ENCODE assay signal across 9 mouse cellular contexts in genomic region chr4:115647580-115647979, GRCm38 (mm10). TPM values are rescaled to one million over a fixed set of nuclear protein-coding genes. Genes with fewer than 3 reads are reported as not detected.
DNase-seq lines count a peak whose midpoint lies in the region; ATAC-seq and TF ChIP-seq lines count a peak whose summit lies in the region.
"Had no signal": no experiment of that assay in that cellular context is flagged by ENCODE, and none has a peak within 500 bp of the region (broad histone marks: within the 10 kb centered on the region; RNA-seq: fewer than 3 reads in every experiment).

Cyp4b1 (minus strand) TSS chr4:115647723.

- DNase-seq in adrenal gland, adult (ENCODE audit: inconsistent age in 2 of 2, low spot score in 1 of 2): peak; percentile 59 to 83
- peak; percentile 7 for DNase-seq in brain, embryonic 14.5 days (ENCODE audit: low read depth)
- DNase-seq in lung, postnatal 4 days: peak; percentile 84 to 89
- DNase-seq in midbrain, embryonic 14.5 days: no peak
- DNase-seq in layer of hippocampus, adult 11-12 months (ENCODE audit: low spot score): no peak
- no peak for DNase-seq in thymus, adult 2 months

- peak; percentile 78 for ATAC-seq in intestine, embryonic 16.5 days
- ATAC-seq in midbrain, embryonic 14.5 days (ENCODE audit: low FRiP score, low TSS enrichment): no peak

- no peaks in the 10 kb centered on the region for H3K27me3 ChIP-seq in intestine, embryonic 16.5 days (replicated peaks; ENCODE audit: control insufficient read depth, insufficient read depth, low read length)
- H3K27me3 ChIP-seq in midbrain, embryonic 14.5 days (ENCODE audit: control insufficient read depth, insufficient read depth, low read length): no peaks in the 10 kb centered on the region
- no peaks in the 10 kb centered on the region for H3K27me3 ChIP-seq in thymus, adult 2 months (ENCODE audit: control insufficient read depth, insufficient read depth, low read length)
- H3K27me3 ChIP-seq: limb, embryonic 15.5 days had no signal

- H3K4me1 ChIP-seq in intestine, embryonic 16.5 days (ENCODE audit: control insufficient read depth, insufficient read depth, low read length): no peaks in the 10 kb centered on the region
- no peaks in the 10 kb centered on the region for H3K4me1 ChIP-seq in midbrain, embryonic 14.5 days (ENCODE audit: control insufficient read depth, insufficient read depth, low read length)
- H3K4me1 ChIP-seq in thymus, adult 2 months (replicated peaks; ENCODE audit: control insufficient read depth, insufficient read depth, low read length): no peaks in the 10 kb centered on the region
- H3K4me1 ChIP-seq: limb, embryonic 15.5 days had no signal

- no peaks in the 10 kb centered on the region for H3K36me3 ChIP-seq in intestine, embryonic 16.5 days (ENCODE audit: control insufficient read depth, insufficient read depth, low read length)
- H3K36me3 ChIP-seq in midbrain, embryonic 14.5 days (ENCODE audit: control insufficient read depth, insufficient read depth, low read length): no peaks in the 10 kb centered on the region
- H3K36me3 ChIP-seq in thymus, adult 2 months (ENCODE audit: control insufficient read depth, insufficient read depth, low read length): no peaks in the 10 kb centered on the region
- H3K36me3 ChIP-seq: limb, embryonic 15.5 days had no signal

- H3K4me2 ChIP-seq in intestine, embryonic 16.5 days (ENCODE audit: low read depth, low read length): no peak within 1 kb of the TSS
- H3K4me2 ChIP-seq in midbrain, embryonic 14.5 days (ENCODE audit: low read length): no peak within 1 kb of the TSS
- H3K4me2 ChIP-seq: limb, embryonic 15.5 days had no signal

- WGBS in intestine, embryonic 16.5 days: 72% methylated on average over 9 of the region's 9 CpGs
- WGBS in midbrain, embryonic 14.5 days: 89% methylated on average over 9 of the region's 9 CpGs
- 81% methylated on average over 9 of the region's 9 CpGs for WGBS in thymus, adult 2 months

- H3K4me3 ChIP-seq in intestine, embryonic 16.5 days (ENCODE audit: low read length): no peak within 1 kb of the TSS
- no peak within 1 kb of the TSS for H3K4me3 ChIP-seq in midbrain, embryonic 14.5 days (replicated peaks; ENCODE audit: low read depth, low read length)
- no peak within 1 kb of the TSS for H3K4me3 ChIP-seq in thymus, adult 2 months (ENCODE audit: control insufficient read depth, insufficient read depth, low read length)
- H3K4me3 ChIP-seq: erythroblast, embryonic 14.5 days; limb, embryonic 15.5 days had no signal

- H3K9ac ChIP-seq in intestine, embryonic 16.5 days (ENCODE audit: low read depth, low read length): no peak within 1 kb of the TSS
- H3K9ac ChIP-seq in midbrain, embryonic 14.5 days (replicated peaks; ENCODE audit: low read length): no peak within 1 kb of the TSS
- H3K9ac ChIP-seq: limb, embryonic 15.5 days had no signal

- TF ChIP-seq CTCF in brain, embryonic 14.5 days (IDR thresholded peaks at IDR 0.05; ENCODE audit: borderline replicate concordance, extremely low read depth, insufficient read depth, insufficient read length): no peak
- TF ChIP-seq CTCF in thymus, adult 2 months (IDR thresholded peaks at IDR 0.05; ENCODE audit: borderline replicate concordance, control insufficient read depth, extremely low read depth, insufficient read depth, low read length, poor library complexity): no peak

- H3K9me3 ChIP-seq in intestine, embryonic 16.5 days (ENCODE audit: control insufficient read depth, low read length): no peaks in the 10 kb centered on the region
- no peaks in the 10 kb centered on the region for H3K9me3 ChIP-seq in midbrain, embryonic 14.5 days (ENCODE audit: control insufficient read depth, low read length)
- H3K9me3 ChIP-seq: limb, embryonic 15.5 days had no signal

- H3K27ac ChIP-seq in intestine, embryonic 16.5 days (ENCODE audit: low read length): no peak within 1 kb of the TSS
- H3K27ac ChIP-seq in midbrain, embryonic 14.5 days (replicated peaks; ENCODE audit: low read depth, low read length): no peak within 1 kb of the TSS
- no peak within 1 kb of the TSS for H3K27ac ChIP-seq in thymus, adult 2 months (ENCODE audit: control insufficient read depth, insufficient read depth, low read length)
- H3K27ac ChIP-seq: limb, embryonic 15.5 days had no signal

- TF ChIP-seq POLR2A in brain, embryonic 14.5 days (IDR thresholded peaks at IDR 0.05; ENCODE audit: borderline replicate concordance, extremely low read depth, insufficient read depth, insufficient read length, poor library complexity, severe bottlenecking): no peak
- no peak for TF ChIP-seq POLR2A in thymus, adult 2 months (IDR thresholded peaks at IDR 0.05; ENCODE audit: control insufficient read depth, extremely low read depth, insufficient read depth, low read length, poor library complexity)

RNA-seq across cellular contexts. Expression of gene Cyp4b1, which starts in this region (rescaled TPM):
- polyA plus RNA-seq in brain, embryonic 14.5 days (2012; rRNA removed): 0.72 and 0.89 TPM in 2 replicates
- 2.1 and 2.4 TPM in 2 replicates for polyA plus RNA-seq in intestine, embryonic 16.5 days (2015; fragmentation: Nextera tagmentation; extraction: Ambion mirVana)
- polyA plus RNA-seq in midbrain, embryonic 14.5 days (2014; fragmentation: Nextera tagmentation; extraction: Ambion mirVana): 0.54 and 0.67 TPM in 2 replicates
- 6.2 and 9.2 TPM in 2 replicates for polyA plus RNA-seq in thymus, adult 2 months (2012; rRNA removed)

Comparison
In these comparisons a context has a peak if more than half of its experiments do, and no peak if none do; other contexts are left out.
1. Peak in DNase-seq in brain, embryonic 14.5 days; RNA of the gene not detected or under 1 TPM.
2. DNase-seq: peak in adrenal gland, adult (2 of 2) and lung, postnatal 4 days (2 of 2); none in midbrain, embryonic 14.5 days (single experiment), layer of hippocampus, adult 11-12 months (single experiment) and thymus, adult 2 months (single experiment).